Mouse (Mus musculus) heart, embryonic 13.5 days (tissue): ENCODE measurements around the gene Cntd1. TPM values are rescaled to one million over a fixed set of nuclear protein-coding genes. Genes with fewer than 3 reads are reported as not detected.

ENCODE experiments used
- ATAC-seq: fragments of 200-750 bp; cut with Nextera tagmentation; 2 replicates; pipeline ENCODE4 v1.8.0; 2017; ENCODE audit warnings: moderate TSS enrichment; ENCODE audit not compliant: insufficient number of reproducible peaks, low FRiP score, low TSS enrichment; ENCODE audit errors: extremely low read depth
- H3K27ac ChIP-seq: fragments of 300-500 bp; sonication (generic); replicated peaks from 2 replicates; pipeline ENCODE4 v1.5.1; 2015; ENCODE audit warnings: moderate library complexity, mild to moderate bottlenecking, inconsistent platforms
- H3K27me3 ChIP-seq: fragments of 300-500 bp; sonication (generic); replicated peaks from 2 replicates; pipeline ENCODE4 v1.6.1; 2015; ENCODE audit warnings: mild to moderate bottlenecking, inconsistent platforms
- H3K36me3 ChIP-seq: fragments of 300-500 bp; sonication (generic); 2 replicates; pipeline ENCODE4 v1.6.1; 2015; ENCODE audit warnings: mild to moderate bottlenecking, inconsistent platforms
- H3K4me1 ChIP-seq: fragments of 300-500 bp; sonication (generic); 2 replicates; pipeline ENCODE4 v1.6.1; 2015; ENCODE audit warnings: inconsistent platforms
- H3K4me2 ChIP-seq: fragments of 300-500 bp; sonication (generic); 2 replicates; pipeline ENCODE4 v1.6.1; 2015; ENCODE audit warnings: inconsistent platforms, mild to moderate bottlenecking, moderate library complexity
- H3K4me3 ChIP-seq: fragments of 300-500 bp; sonication (generic); 2 replicates; pipeline ENCODE4 v1.5.1; 2015; ENCODE audit warnings: moderate library complexity, mild to moderate bottlenecking, inconsistent platforms
- H3K9ac ChIP-seq: fragments of 300-500 bp; sonication (generic); 2 replicates; pipeline ENCODE4 v1.6.1; 2015; ENCODE audit warnings: inconsistent platforms, mild to moderate bottlenecking, moderate library complexity
- H3K9me3 ChIP-seq: fragments of 300-500 bp; sonication (generic); 2 replicates; pipeline ENCODE4 v1.6.1; 2016; ENCODE audit warnings: inconsistent platforms
- WGBS: fragments of 180-500 bp; shearing (Covaris S2); methylation state at CpG from one replicate; pipeline ENCODE4 v1.1.7; 2015; ENCODE audit warnings: mixed read lengths; 5-methylcytosine and 5-hydroxymethylcytosine counted together
- polyA plus RNA-seq: library from polyadenylated mRNA; unstranded; fragments of >200 nt; fragmentation: Nextera tagmentation; extraction: Ambion mirVana; gene quantifications from 2 replicates; pipeline ENCODE4 v1.2.1, GENCODE M21; 2015

Gene Cntd1
- polyA plus RNA-seq = 0.48 and 0.65 TPM in 2 replicates

DNA sequence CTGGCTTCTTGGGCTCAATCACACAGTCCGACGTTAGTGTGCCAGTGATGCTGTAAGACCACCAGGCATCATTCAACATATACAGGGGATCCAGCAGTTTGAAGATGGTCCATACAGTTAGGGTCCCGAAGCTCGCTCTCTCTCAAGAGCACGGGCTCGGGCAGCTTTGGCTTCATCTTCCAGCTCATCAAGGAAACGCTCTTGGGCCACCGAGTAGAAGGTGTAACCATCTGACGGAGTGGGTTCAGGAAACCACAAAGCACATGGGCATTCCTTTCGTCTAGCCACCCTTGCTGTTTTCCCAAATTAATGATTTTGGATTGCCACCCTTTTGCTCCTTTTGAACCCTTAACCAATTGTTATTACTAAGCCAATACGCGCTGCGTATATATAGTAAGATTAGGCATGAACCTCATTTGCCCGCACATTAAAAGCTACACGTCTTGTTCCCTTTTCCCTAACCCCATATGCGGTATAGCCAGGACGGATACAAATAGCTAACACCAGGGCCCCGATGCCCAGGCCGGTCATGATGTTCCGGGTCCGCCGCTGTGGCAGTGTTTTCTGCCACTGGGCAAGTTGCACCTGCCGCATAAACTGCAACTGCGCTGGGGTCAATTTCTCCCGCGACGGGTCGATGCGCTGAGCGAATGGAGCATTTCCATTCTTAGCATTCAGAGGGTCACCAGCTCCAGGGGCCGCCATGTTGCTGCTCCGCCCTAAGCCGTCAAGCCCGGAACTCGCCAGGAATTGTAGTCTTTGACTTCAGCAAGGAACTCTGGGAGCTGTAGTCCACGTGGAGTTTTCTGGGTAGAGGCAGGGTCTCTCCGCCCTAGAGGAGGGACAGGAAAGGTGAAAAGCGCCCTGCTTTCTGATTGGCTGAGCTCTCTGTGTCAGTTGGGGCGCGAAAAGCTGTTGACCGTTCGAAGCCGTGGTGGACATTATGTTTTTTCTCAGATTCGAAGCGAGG is at the start of gene Cntd1, which contains the start of gene Coa3:
Cntd1 (plus strand) TSS at position 790 of the 970 bp plus-strand sequence.
Coa3 (minus strand) TSS at position 892 of the 970 bp plus-strand sequence.
- Histone ChIP-seq H3K9me3 (no peaks in the 10 kb centered on the region), H3K27me3 (peaks cover 9% of the 10 kb centered on the region; the same call in 1 of the 2 replicates), H3K36me3 (peaks cover 25% of the 10 kb centered on the region), H3K4me1 (peaks cover 32% of the 10 kb centered on the region), H3K4me2 (peak within 1 kb of the TSS; percentile 82), H3K9ac (peak within 1 kb of the TSS; percentile 90), H3K27ac (peak within 1 kb of the TSS; percentile 76), H3K4me3 (peak within 1 kb of the TSS; percentile 84)
- ATAC-seq = peak; percentile 76; the same call in 1 of the 2 replicates
- WGBS = 7% methylated on average over 45 of the region's 45 CpGs

DNA sequence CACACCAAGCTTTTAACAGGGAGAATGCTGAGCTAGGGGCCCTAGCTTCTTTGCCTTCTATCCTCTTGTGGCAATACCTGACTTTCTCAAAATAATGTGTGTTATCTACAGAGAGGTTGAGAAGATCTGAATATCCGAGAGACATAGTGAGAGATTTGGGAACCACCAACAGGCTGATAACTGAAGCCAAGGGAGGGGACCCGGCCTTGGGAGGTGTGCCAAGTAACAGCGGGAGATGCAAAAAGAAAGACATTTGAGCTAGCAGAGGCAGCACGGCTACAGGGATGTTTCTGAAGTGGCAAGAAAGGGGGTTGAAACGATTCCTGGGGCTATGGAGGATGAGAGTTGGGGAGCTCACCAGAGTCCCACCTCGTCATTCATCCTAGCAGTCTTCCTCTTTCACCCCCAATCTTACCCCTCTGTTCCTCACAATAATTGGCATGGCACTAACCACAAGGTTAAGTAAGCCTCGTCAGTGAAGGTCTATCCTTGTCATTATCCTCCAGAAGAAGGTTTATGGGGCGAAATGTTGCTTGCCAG is 49.4 kb upstream of the Cntd1 start:
- Histone ChIP-seq H3K27me3 (peaks cover 8% of the 10 kb centered on the region; the same call in 1 of the 2 replicates), H3K4me2 (no peak overlapping the region), H3K4me1 (peaks cover 41% of the 10 kb centered on the region), H3K9ac (no peak overlapping the region), H3K4me3 (no peak overlapping the region), H3K9me3 (no peaks in the 10 kb centered on the region), H3K27ac (peak overlapping the region; percentile 95), H3K36me3 (no peaks in the 10 kb centered on the region)
- no peak for ATAC-seq
- 21% methylated on average over 8 of the region's 8 CpGs for WGBS

DNA sequence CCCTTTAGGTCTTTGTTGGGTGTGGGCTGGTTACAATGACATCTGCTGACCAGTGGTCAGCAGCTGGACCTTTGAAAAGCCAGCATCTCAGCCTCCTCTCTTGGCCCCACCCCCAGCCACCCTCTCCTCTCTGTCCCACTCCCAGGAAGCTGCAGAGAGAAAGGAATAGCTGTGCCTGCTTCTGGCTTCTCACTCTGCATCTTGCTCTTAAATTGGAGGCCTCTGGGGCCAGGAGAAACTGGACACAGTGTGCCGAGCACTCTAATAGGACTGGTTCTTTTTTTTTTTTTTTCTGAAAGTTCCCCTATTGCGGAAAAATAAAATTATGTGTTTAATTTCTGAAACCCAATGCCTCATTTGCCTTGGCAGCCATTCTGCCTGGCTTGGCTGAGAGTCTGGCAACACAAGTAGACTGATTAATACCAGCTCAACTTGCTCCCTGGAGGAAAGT is 48.7 kb upstream of the Cntd1 start:
- Histone ChIP-seq H3K27me3 (peaks cover 8% of the 10 kb centered on the region; the same call in 1 of the 2 replicates), H3K36me3 (no peaks in the 10 kb centered on the region), H3K9ac (no peak overlapping the region), H3K4me3 (no peak overlapping the region), H3K4me1 (peaks cover 39% of the 10 kb centered on the region), H3K9me3 (no peaks in the 10 kb centered on the region), H3K27ac (peak overlapping the region; percentile 95), H3K4me2 (peak overlapping the region; percentile 58; the same call in 1 of the 2 replicates)
- ATAC-seq = no peak
- whole genome bisulfite sequencing = 18% methylated on average over 2 of the region's 2 CpGs

DNA sequence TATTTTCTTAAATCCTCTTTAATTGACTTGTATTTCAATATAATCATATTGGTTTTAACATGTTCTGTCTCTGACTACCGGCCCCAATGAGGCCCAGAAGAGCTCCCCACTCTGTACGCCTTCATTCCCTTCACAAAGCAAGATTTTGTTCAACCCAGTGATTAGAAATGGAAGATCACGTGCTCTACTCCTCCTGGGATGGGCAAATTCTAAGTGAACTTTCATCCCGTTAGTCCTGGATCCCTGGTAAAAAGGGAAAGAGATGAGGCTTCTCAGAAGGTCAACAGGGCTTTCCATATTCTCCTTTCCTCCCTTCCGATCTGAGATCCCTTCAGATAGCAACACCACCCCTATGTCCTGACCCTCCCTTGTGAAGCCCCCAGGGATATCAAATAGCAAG is 48.3 kb upstream of the Cntd1 start:
- H3K4me3 ChIP-seq = no peak overlapping the region

DNA sequence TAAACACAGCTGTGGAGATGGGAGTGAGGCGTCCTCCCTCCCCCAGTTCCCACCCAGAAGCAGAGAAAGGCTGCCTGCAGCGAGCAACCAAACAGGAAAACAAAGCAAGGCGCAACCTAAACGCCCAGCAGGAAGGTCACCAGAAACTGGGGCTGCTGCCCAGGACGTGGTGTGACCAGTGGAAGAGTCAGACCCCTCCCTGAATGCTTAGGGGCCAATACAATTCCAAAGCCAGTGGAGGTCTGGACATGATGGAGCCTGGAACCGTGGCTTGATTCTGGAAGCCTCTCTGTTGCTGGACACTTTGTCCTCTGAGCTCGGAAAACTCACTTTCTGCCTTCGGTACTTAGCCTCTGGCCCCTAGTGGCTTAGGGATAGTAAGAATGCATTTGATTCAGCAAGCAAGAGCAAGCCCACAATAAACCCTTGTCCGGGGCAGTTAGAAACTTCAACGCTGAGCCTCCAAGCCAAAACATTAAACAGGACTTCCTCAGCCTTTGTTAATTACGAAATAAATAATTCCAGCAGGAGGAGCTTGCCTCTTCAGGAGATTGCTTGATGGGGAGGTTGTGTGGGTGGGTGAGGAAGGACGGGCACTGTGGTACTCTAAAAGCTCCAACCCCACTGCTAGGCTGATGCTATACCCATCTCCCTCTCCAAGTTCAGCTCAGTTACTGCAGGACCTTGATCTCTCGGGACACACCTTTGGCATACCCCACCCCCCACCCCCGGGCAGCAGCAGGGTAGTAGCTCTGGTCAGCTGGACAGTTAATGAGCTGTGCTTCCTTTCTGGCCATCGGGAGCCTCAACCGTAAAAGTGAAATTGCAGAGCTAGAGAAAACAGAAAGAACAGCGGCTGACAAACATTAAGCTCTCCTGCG is 47.6 kb upstream of the Cntd1 start:
- ATAC-seq = no peak
- H3K4me3 ChIP-seq = peak overlapping the region; percentile 27
- peaks cover 34% of the 10 kb centered on the region for H3K4me1 ChIP-seq
- H3K27me3 ChIP-seq = peaks cover 8% of the 10 kb centered on the region; the same call in 1 of the 2 replicates
- peak overlapping the region; percentile 95 for H3K27ac ChIP-seq
- no peaks in the 10 kb centered on the region for H3K9me3 ChIP-seq
- 9% methylated on average over 18 of the region's 18 CpGs for WGBS
- H3K4me2 ChIP-seq = peak overlapping the region; percentile 58
- peak overlapping the region; percentile 71 for H3K9ac ChIP-seq
- no peaks in the 10 kb centered on the region for H3K36me3 ChIP-seq

More for the DNA sequence above, 48.3 kb upstream of the Cntd1 start:
- Histone ChIP-seq H3K27me3 (peaks cover 8% of the 10 kb centered on the region; the same call in 1 of the 2 replicates), H3K36me3 (no peaks in the 10 kb centered on the region), H3K9me3 (no peaks in the 10 kb centered on the region), H3K4me1 (peaks cover 35% of the 10 kb centered on the region), H3K4me2 (peak overlapping the region; percentile 58), H3K27ac (peak overlapping the region; percentile 95), H3K9ac (peak overlapping the region; percentile 71; the same call in 1 of the 2 replicates)
- ATAC-seq = no peak
- WGBS = 28% methylated on average over 5 of the region's 5 CpGs

DNA sequence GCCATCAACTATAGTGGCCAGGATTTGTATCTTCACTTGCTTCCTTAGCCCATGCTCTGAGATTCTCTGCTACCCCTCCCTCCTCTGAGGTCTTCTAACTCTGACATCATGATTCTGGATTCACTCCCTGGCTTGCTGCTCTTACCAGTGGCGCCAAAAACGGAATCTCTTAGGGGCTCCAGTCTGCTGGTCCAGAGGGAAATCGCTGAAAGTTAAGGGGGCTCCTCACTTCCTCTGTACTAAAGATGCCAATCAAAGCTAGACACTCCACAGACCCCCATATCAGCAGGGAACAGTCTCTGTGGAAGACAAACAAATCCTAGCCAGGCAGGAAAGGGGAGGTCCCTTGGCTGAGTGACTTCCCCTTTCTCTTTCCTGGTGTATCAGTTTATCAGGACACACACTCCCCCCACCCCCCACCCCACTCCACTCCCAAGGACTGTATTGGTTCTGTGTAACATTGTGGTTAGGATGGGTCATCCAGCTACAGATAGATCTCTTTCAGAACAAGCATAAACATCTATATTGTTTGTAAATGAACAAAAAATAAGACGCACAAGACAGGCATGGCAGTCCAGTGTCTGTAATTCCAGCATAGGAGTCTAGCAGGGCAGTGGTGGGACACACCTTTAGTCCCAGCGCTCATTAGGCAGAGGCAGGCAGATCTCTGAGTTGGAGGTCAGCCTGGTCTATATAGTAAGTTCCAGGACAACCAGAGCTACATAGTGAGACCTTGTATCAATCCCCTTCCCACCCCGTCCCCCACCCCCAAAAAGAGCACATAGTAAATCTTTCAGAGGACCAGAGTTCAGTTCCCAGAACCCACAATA is 46.6 kb upstream of the Cntd1 start:
- Histone ChIP-seq H3K9ac (peak overlapping the region; percentile 71), H3K36me3 (no peaks in the 10 kb centered on the region), H3K27me3 (peaks cover 8% of the 10 kb centered on the region; the same call in 1 of the 2 replicates), H3K27ac (peak overlapping the region; percentile 95), H3K4me2 (peak overlapping the region; percentile 58), H3K4me3 (peak overlapping the region; percentile 27), H3K9me3 (no peaks in the 10 kb centered on the region), H3K4me1 (peaks cover 31% of the 10 kb centered on the region)
- 42% methylated on average over 6 of the region's 6 CpGs for WGBS
- ATAC-seq = peak; percentile 59

DNA sequence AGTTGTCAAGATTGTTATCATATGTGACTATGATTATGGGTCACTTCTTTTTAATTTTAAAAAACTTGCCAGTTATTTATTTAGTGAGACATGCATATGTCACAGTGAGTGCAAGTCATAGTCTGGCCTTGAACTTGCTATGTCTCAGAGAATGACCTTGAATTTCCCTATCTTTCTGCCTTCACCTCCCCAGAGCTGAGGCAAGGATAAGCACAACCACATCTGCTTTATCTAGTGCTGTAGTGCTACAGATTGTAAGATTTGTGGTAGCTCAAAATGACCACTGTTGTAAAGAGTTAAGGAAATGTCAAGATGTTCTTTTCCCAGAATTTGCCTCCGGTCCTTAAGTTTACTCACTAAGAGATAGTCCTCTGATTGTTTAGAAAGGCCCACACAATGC is 45.6 kb upstream of the Cntd1 start:
- H3K4me3 ChIP-seq = no peak overlapping the region
- 0 out of 2 replicates have a peak, but pooled peaks cover 8% of the 10 kb centered on the region for H3K27me3 ChIP-seq
- H3K9ac ChIP-seq = no peak overlapping the region
- no peaks in the 10 kb centered on the region for H3K9me3 ChIP-seq
- WGBS = 66% methylated on average over 1 of the region's 1 CpGs
- ATAC-seq = no peak
- no peak overlapping the region for H3K4me2 ChIP-seq
- no peak overlapping the region for H3K27ac ChIP-seq
- peaks cover 40% of the 10 kb centered on the region for H3K4me1 ChIP-seq
- H3K36me3 ChIP-seq = no peaks in the 10 kb centered on the region

DNA sequence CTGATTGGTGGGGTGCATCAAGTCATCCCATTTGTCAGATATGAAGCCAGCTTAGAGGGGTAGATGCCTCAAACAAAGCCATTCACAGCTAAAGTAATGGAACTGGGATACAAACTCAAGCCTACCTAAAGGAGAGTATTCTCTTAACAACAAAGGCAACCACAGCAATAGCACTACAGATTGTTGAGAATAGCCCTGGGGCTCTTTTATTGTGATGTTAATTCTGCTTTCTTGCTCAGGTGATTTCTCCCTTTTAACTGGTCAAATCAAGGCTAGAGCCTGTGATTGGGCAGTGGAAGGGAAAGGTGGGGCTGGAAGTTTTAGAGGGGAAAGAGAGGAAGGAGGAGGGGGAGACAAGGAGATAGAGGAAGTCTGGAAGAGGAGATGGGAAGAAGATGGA is 44.7 kb upstream of the Cntd1 start:
- Histone ChIP-seq H3K9me3 (no peaks in the 10 kb centered on the region), H3K27ac (no peak overlapping the region), H3K36me3 (no peaks in the 10 kb centered on the region), H3K27me3 (0 out of 2 replicates have a peak, but pooled peaks cover 7% of the 10 kb centered on the region), H3K9ac (no peak overlapping the region), H3K4me2 (no peak overlapping the region), H3K4me1 (peaks cover 40% of the 10 kb centered on the region), H3K4me3 (no peak overlapping the region)
- no peak for ATAC-seq

DNA sequence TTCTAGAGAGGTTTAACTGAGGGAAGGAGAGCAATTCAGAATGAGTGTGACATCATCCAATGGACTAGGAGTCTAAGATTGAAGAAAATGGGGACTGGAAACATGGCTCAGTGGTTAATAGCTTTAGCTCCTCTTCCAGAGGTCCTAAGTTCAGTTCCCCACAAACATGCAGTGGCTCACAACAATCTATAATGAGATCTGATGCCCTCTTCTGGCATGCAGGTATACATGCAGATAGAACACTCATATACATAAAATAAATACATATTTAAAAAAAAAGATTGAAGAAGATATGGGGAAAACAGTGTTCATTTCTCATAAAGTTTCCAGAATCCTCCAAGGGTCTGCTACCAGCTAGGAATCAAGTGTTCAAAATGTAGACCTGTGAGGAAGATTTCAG is 43.4 kb upstream of the Cntd1 start:
- Histone ChIP-seq H3K9ac (no peak overlapping the region), H3K9me3 (no peaks in the 10 kb centered on the region), H3K4me3 (no peak overlapping the region), H3K4me1 (peaks cover 27% of the 10 kb centered on the region), H3K27me3 (0 out of 2 replicates have a peak, but pooled peaks cover 2% of the 10 kb centered on the region), H3K27ac (no peak overlapping the region), H3K4me2 (no peak overlapping the region), H3K36me3 (no peaks in the 10 kb centered on the region)
- no peak for ATAC-seq

DNA sequence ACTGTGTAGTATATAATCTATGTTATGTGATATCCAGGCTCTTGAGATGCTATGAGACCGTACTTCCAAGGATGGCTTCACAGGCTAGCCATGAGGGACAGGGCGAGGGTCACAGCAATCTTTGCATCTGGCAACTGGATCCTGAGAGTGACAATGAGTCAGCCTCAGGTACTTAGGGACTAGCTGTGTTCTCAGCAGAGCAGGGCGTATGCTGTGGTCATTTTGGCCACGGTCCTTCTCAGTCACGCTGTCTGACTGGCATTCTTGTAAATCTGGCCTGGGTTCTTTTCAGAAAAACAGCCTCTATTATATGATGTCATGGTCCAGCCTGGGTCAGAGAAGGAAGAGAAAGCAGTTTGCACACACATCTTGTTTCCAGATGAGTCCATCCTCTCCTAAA is 42.0 kb upstream of the Cntd1 start:
- no peaks in the 10 kb centered on the region for H3K9me3 ChIP-seq
- WGBS = 88% methylated on average over 5 of the region's 5 CpGs
- no peak overlapping the region for H3K4me3 ChIP-seq
- H3K27ac ChIP-seq = peak overlapping the region; percentile 88; the same call in 1 of the 2 replicates
- H3K9ac ChIP-seq = no peak overlapping the region
- ATAC-seq = no peak
- no peaks in the 10 kb centered on the region for H3K27me3 ChIP-seq
- no peaks in the 10 kb centered on the region for H3K36me3 ChIP-seq
- no peak overlapping the region for H3K4me2 ChIP-seq
- H3K4me1 ChIP-seq = peaks cover 14% of the 10 kb centered on the region
